In genomic region chr8:121342931-121343330, GRCm38 (mm10) we compare ENCODE assay signal across 26 mouse cellular contexts.
DNase-seq lines count a peak whose midpoint lies in the region; ATAC-seq and TF ChIP-seq lines count a peak whose summit lies in the region.
"Had no signal": no experiment of that assay in that cellular context is flagged by ENCODE, and none has a peak within 500 bp of the region (broad histone marks: within the 10 kb centered on the region; RNA-seq: fewer than 3 reads in every experiment).

No protein-coding gene starts in this region.

- no peak for ATAC-seq in forebrain, embryonic 12.5 days (ENCODE audit: low FRiP score)
- no peak for ATAC-seq in kidney, postnatal 0 days (replicated peaks; ENCODE audit: low FRiP score, low read depth)
- ATAC-seq in limb, embryonic 11.5 days (ENCODE audit: insufficient number of reproducible peaks, low FRiP score, low TSS enrichment, low read depth), result no peak
- ATAC-seq in cerebellum, adult (ENCODE audit: insufficient number of reproducible peaks, low FRiP score, low TSS enrichment), result no peak
- ATAC-seq: forebrain, embryonic 16.5 days; lung, postnatal 0 days; midbrain, embryonic 13.5 days had no signal

- H3K36me3 ChIP-seq in forebrain, embryonic 10.5 days (replicated peaks), result no peaks in the 10 kb centered on the region
- H3K36me3 ChIP-seq in forebrain, embryonic 12.5 days (replicated peaks), result no peaks in the 10 kb centered on the region
- no peaks in the 10 kb centered on the region for H3K36me3 ChIP-seq in kidney, postnatal 0 days (ENCODE audit: insufficient read depth, low read length)
- H3K36me3 ChIP-seq in kidney, adult 2 months (ENCODE audit: control insufficient read depth, insufficient read depth, low read length), result no peaks in the 10 kb centered on the region
- H3K36me3 ChIP-seq in embryonic facial prominence, embryonic 10.5 days (replicated peaks), result no peaks in the 10 kb centered on the region
- no peaks in the 10 kb centered on the region for H3K36me3 ChIP-seq in limb, embryonic 11.5 days (ENCODE audit: control insufficient read depth, insufficient read depth, low read length)
- H3K36me3 ChIP-seq: limb, embryonic 15.5 days; liver, embryonic 15.5 days; midbrain, embryonic 13.5 days; neural tube, embryonic 13.5 days; stomach, embryonic 15.5 days had no signal

- DNase-seq in forebrain, embryonic 10.5 days (ENCODE audit: extremely low spot score, low spot score), result no peak
- DNase-seq in kidney, postnatal 0 days (ENCODE audit: low spot score), result peak; percentile 87
- DNase-seq in kidney, adult 2 months, result no peak
- peak; percentile 67 for DNase-seq in embryonic facial prominence, embryonic 10.5 days (ENCODE audit: low spot score)
- DNase-seq in limb, embryonic 11.5 days (ENCODE audit: low spot score), result peak; percentile 53
- DNase-seq in urinary bladder, postnatal 14 days (ENCODE audit: low spot score), result no peak
- DNase-seq: adrenal gland, postnatal 36 days; cerebellum, adult 2 months; cerebellum, postnatal 36 days; gastrocnemius, postnatal 25 days; heart, postnatal 14 days; kidney, postnatal 14 days; layer of hippocampus, adult 9-11 months; right cerebral cortex, postnatal 14 days; spleen, adult 18-20 months had no signal

- H3K9ac ChIP-seq in forebrain, embryonic 12.5 days, result no peak overlapping the region
- H3K9ac ChIP-seq in kidney, postnatal 0 days (ENCODE audit: low read depth, low read length), result no peak overlapping the region
- no peak overlapping the region for H3K9ac ChIP-seq in limb, embryonic 11.5 days (ENCODE audit: low read length)
- H3K9ac ChIP-seq: hindbrain, embryonic 14.5 days; limb, embryonic 15.5 days; liver, embryonic 15.5 days; midbrain, embryonic 13.5 days; neural tube, embryonic 13.5 days; stomach, embryonic 15.5 days had no signal

- H3K27me3 ChIP-seq in forebrain, embryonic 10.5 days (ENCODE audit: poor library complexity, severe bottlenecking), result peaks cover 6% of the 10 kb centered on the region; the same call in 1 of the 2 replicates
- no peaks in the 10 kb centered on the region for H3K27me3 ChIP-seq in forebrain, embryonic 12.5 days
- H3K27me3 ChIP-seq in kidney, postnatal 0 days (ENCODE audit: insufficient read depth, low read length), result no peaks in the 10 kb centered on the region
- H3K27me3 ChIP-seq in kidney, adult 2 months (replicated peaks; ENCODE audit: control insufficient read depth, insufficient read depth, low read length), result no peaks in the 10 kb centered on the region
- H3K27me3 ChIP-seq in embryonic facial prominence, embryonic 10.5 days (replicated peaks; ENCODE audit: low read depth, poor library complexity, severe bottlenecking), result peaks cover 42% of the 10 kb centered on the region
- 0 out of 2 replicates have a peak, but pooled peaks cover 3% of the 10 kb centered on the region for H3K27me3 ChIP-seq in limb, embryonic 11.5 days (ENCODE audit: control insufficient read depth, insufficient read depth, low read length)
- H3K27me3 ChIP-seq: liver, embryonic 15.5 days; midbrain, embryonic 13.5 days; neural tube, embryonic 13.5 days; stomach, embryonic 15.5 days had no signal

- H3K9me3 ChIP-seq in forebrain, embryonic 10.5 days, result no peaks in the 10 kb centered on the region
- no peaks in the 10 kb centered on the region for H3K9me3 ChIP-seq in forebrain, embryonic 12.5 days
- H3K9me3 ChIP-seq in kidney, postnatal 0 days (replicated peaks; ENCODE audit: low read length), result no peaks in the 10 kb centered on the region
- H3K9me3 ChIP-seq in embryonic facial prominence, embryonic 10.5 days, result no peaks in the 10 kb centered on the region
- H3K9me3 ChIP-seq in limb, embryonic 11.5 days (ENCODE audit: control insufficient read depth, low read length), result no peaks in the 10 kb centered on the region
- H3K9me3 ChIP-seq: limb, embryonic 15.5 days; liver, embryonic 15.5 days; midbrain, embryonic 13.5 days; neural tube, embryonic 13.5 days; stomach, embryonic 15.5 days had no signal

- peak overlapping the region; percentile 48; the same call in 1 of the 2 replicates for H3K27ac ChIP-seq in forebrain, embryonic 10.5 days
- no peak overlapping the region for H3K27ac ChIP-seq in forebrain, embryonic 12.5 days
- H3K27ac ChIP-seq in kidney, postnatal 0 days, result peak overlapping the region; percentile 47
- H3K27ac ChIP-seq in kidney, adult 2 months (ENCODE audit: insufficient read depth, low read depth, low read length), result no peak overlapping the region
- peak overlapping the region; percentile 75 for H3K27ac ChIP-seq in embryonic facial prominence, embryonic 10.5 days (replicated peaks)
- H3K27ac ChIP-seq in limb, embryonic 11.5 days (replicated peaks; ENCODE audit: low read depth, low read length), result 0 out of 2 replicates have a peak overlapping the region, but pooled peaks have one; percentile 4
- H3K27ac ChIP-seq: hindbrain, embryonic 14.5 days; left cerebral cortex, adult 2 months; limb, embryonic 15.5 days; liver, embryonic 15.5 days; midbrain, embryonic 13.5 days; neural tube, embryonic 13.5 days; stomach, embryonic 15.5 days had no signal

- peaks cover 32% of the 10 kb centered on the region for H3K4me1 ChIP-seq in forebrain, embryonic 10.5 days
- H3K4me1 ChIP-seq in forebrain, embryonic 12.5 days, result 0 out of 2 replicates have a peak, but pooled peaks cover 2% of the 10 kb centered on the region
- peaks cover 16% of the 10 kb centered on the region for H3K4me1 ChIP-seq in kidney, postnatal 0 days (replicated peaks; ENCODE audit: insufficient read depth, low read length)
- no peaks in the 10 kb centered on the region for H3K4me1 ChIP-seq in kidney, adult 2 months (ENCODE audit: control insufficient read depth, insufficient read depth, low read length)
- peaks cover 72% of the 10 kb centered on the region for H3K4me1 ChIP-seq in embryonic facial prominence, embryonic 10.5 days
- peaks cover 17% of the 10 kb centered on the region for H3K4me1 ChIP-seq in limb, embryonic 11.5 days (ENCODE audit: control insufficient read depth, insufficient read depth, low read length)
- H3K4me1 ChIP-seq: midbrain, embryonic 13.5 days; neural tube, embryonic 13.5 days had no signal

- no peak overlapping the region for H3K4me2 ChIP-seq in forebrain, embryonic 12.5 days
- no peak overlapping the region for H3K4me2 ChIP-seq in kidney, postnatal 0 days (ENCODE audit: low read length)
- H3K4me2 ChIP-seq in limb, embryonic 11.5 days (ENCODE audit: low read depth, severe bottlenecking), result 0 out of 2 replicates have a peak overlapping the region, but pooled peaks have one; percentile 13
- H3K4me2 ChIP-seq: hindbrain, embryonic 14.5 days; limb, embryonic 15.5 days; liver, embryonic 15.5 days; midbrain, embryonic 13.5 days; neural tube, embryonic 13.5 days; stomach, embryonic 15.5 days had no signal

- no peak for TF ChIP-seq POLR2A in kidney, adult 2 months (IDR thresholded peaks at IDR 0.05; ENCODE audit: low read depth, low read length)

- no peak overlapping the region for H3K4me3 ChIP-seq in forebrain, embryonic 10.5 days
- no peak overlapping the region for H3K4me3 ChIP-seq in forebrain, embryonic 12.5 days (replicated peaks)
- H3K4me3 ChIP-seq in kidney, postnatal 0 days (replicated peaks; ENCODE audit: low read depth, low read length), result no peak overlapping the region
- no peak overlapping the region for H3K4me3 ChIP-seq in kidney, adult 2 months (ENCODE audit: insufficient read depth, low read depth, low read length)
- no peak overlapping the region for H3K4me3 ChIP-seq in embryonic facial prominence, embryonic 10.5 days
- H3K4me3 ChIP-seq in limb, embryonic 11.5 days (ENCODE audit: low read depth, low read length), result no peak overlapping the region
- H3K4me3 ChIP-seq: left cerebral cortex, adult 2 months; limb, embryonic 15.5 days; liver, embryonic 15.5 days; midbrain, embryonic 13.5 days; neural tube, embryonic 13.5 days; stomach, embryonic 15.5 days had no signal

- whole genome bisulfite sequencing in forebrain, embryonic 10.5 days, result 66% methylated on average over 13 of the region's 13 CpGs
- WGBS in forebrain, embryonic 12.5 days, result 68% methylated on average over 13 of the region's 13 CpGs
- 31% methylated on average over 13 of the region's 13 CpGs for whole genome bisulfite sequencing in kidney, postnatal 0 days
- 38% methylated on average over 13 of the region's 13 CpGs for WGBS in kidney, adult 2 months
- WGBS in embryonic facial prominence, embryonic 10.5 days, result 33% methylated on average over 13 of the region's 13 CpGs
- WGBS in limb, embryonic 11.5 days, result 11% methylated on average over 13 of the region's 13 CpGs

- no peak for TF ChIP-seq CTCF in kidney, postnatal 0 days (IDR thresholded peaks at IDR 0.05; ENCODE audit: low read depth)
- no peak for TF ChIP-seq CTCF in kidney, adult 2 months (conservative IDR thresholded peaks at IDR 0.05; ENCODE audit: insufficient read depth, insufficient read length, low read depth, low read length)

Comparison
In these comparisons a context has a peak if more than half of its experiments do, and no peak if none do; other contexts are left out.
1. DNase-seq: peak in kidney, postnatal 0 days (single experiment), embryonic facial prominence, embryonic 10.5 days (single experiment) and limb, embryonic 11.5 days (single experiment); none in forebrain, embryonic 10.5 days (single experiment), kidney, adult 2 months (single experiment) and urinary bladder, postnatal 14 days (single experiment).
2. H3K27ac ChIP-seq: peak in forebrain, embryonic 10.5 days (single experiment), kidney, postnatal 0 days (single experiment), embryonic facial prominence, embryonic 10.5 days (single experiment) and limb, embryonic 11.5 days (single experiment); none in forebrain, embryonic 12.5 days (single experiment) and kidney, adult 2 months (single experiment).